Mouse (Mus musculus) bone marrow, adult 2 months (tissue): ENCODE measurements at regions not wholly inside any gene's neighbourhood (a gene's known extent, or its start where the extent isn't known, plus 50 kb on each side); places are given as distances from the start of the nearest gene placed in this dataset.

Experiments used
- CTCF ChIP-seq: fragments of 200-500 bp; IDR thresholded peaks from 2 replicates; pipeline ENCODE4 v1.5.1; 2011; ENCODE audit warnings: low read length, control low read depth; ENCODE audit not compliant: control insufficient read depth, insufficient read depth
- POLR2A ChIP-seq: fragments of 200-500 bp; IDR thresholded peaks from 2 replicates; pipeline ENCODE4 v1.6.1; 2011; ENCODE audit warnings: low read depth, mild to moderate bottlenecking, control low read depth, low read length, borderline replicate concordance; ENCODE audit not compliant: control insufficient read depth

- TF ChIP-seq CTCF (no peak), POLR2A (no peak)
Measured at GRCm38 (mm10) chr3:148683181-148683580, 307.2 kb downstream of the Adgrl2 start.
